ENCODE assay signal across 8 mouse cellular contexts in the genomic region with DNA sequence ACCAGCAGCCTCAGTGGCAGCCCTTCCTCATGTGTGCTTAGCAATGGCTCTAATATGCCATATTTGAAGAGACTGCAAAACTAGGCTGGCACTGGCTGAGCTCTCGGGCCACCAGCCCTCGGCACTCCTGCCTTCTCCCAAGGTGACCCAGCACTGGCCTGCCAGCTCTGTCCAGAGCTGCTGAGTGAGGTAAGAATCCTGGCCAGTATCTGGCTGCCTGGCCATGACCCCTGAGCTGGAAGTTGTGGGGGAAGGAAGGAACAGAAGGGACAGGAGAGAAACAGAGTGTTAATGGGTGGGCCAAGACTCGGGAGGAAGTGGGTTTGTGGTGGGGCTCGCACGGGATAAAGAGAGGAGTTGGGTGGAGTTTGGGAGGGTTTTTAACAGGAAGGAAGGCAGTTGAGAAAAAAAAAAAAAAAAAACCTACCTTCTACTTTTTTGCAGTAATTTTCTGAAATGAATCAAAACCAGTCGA. TPM values are rescaled to one million over a fixed set of nuclear protein-coding genes. Genes with fewer than 3 reads are reported as not detected.
DNase-seq lines count a peak whose midpoint lies in the region; ATAC-seq lines count a peak whose summit lies in the region.

No protein-coding gene starts in this region.

- H3K4me3 ChIP-seq in liver, embryonic 12.5 days, result no peak overlapping the region
- H3K4me3 ChIP-seq in stomach, embryonic 15.5 days (replicated peaks), result no peak overlapping the region
- H3K4me3 ChIP-seq in hindbrain, embryonic 11.5 days (ENCODE audit: low read depth, low read length), result no peak overlapping the region
- no peak overlapping the region for H3K4me3 ChIP-seq in midbrain, embryonic 11.5 days (ENCODE audit: low read depth, low read length)

- peaks cover 55% of the 10 kb centered on the region for H3K4me1 ChIP-seq in liver, embryonic 12.5 days
- H3K4me1 ChIP-seq in stomach, embryonic 15.5 days, result peaks cover 8% of the 10 kb centered on the region; the same call in 1 of the 2 replicates
- no peaks in the 10 kb centered on the region for H3K4me1 ChIP-seq in hindbrain, embryonic 11.5 days (replicated peaks; ENCODE audit: control insufficient read depth, insufficient read depth, low read length)
- H3K4me1 ChIP-seq in midbrain, embryonic 11.5 days (ENCODE audit: control insufficient read depth, insufficient read depth, low read length), result no peaks in the 10 kb centered on the region

- peaks cover 3% of the 10 kb centered on the region for H3K27me3 ChIP-seq in liver, embryonic 12.5 days (replicated peaks)
- H3K27me3 ChIP-seq in stomach, embryonic 15.5 days (replicated peaks), result no peaks in the 10 kb centered on the region
- no peaks in the 10 kb centered on the region for H3K27me3 ChIP-seq in hindbrain, embryonic 11.5 days (ENCODE audit: control insufficient read depth, insufficient read depth, low read length)
- H3K27me3 ChIP-seq in midbrain, embryonic 11.5 days (ENCODE audit: control insufficient read depth, insufficient read depth, low read length), result no peaks in the 10 kb centered on the region

- peak overlapping the region; percentile 35 for H3K4me2 ChIP-seq in liver, embryonic 12.5 days
- H3K4me2 ChIP-seq in stomach, embryonic 15.5 days, result no peak overlapping the region
- no peak overlapping the region for H3K4me2 ChIP-seq in hindbrain, embryonic 11.5 days (replicated peaks; ENCODE audit: low read depth, low read length)
- H3K4me2 ChIP-seq in midbrain, embryonic 11.5 days, result no peak overlapping the region

- peak overlapping the region; percentile 57 for H3K27ac ChIP-seq in liver, embryonic 12.5 days
- peak overlapping the region; percentile 49 for H3K27ac ChIP-seq in stomach, embryonic 15.5 days
- no peak overlapping the region for H3K27ac ChIP-seq in hindbrain, embryonic 11.5 days (ENCODE audit: low read depth, low read length)
- no peak overlapping the region for H3K27ac ChIP-seq in midbrain, embryonic 11.5 days (ENCODE audit: low read depth, low read length)

- 10% methylated on average over 6 of the region's 6 CpGs for WGBS in liver, embryonic 12.5 days (ENCODE audit: insufficient replicate concordance)
- WGBS in stomach, embryonic 15.5 days, result 28% methylated on average over 6 of the region's 6 CpGs
- WGBS in hindbrain, embryonic 11.5 days, result 58% methylated on average over 6 of the region's 6 CpGs
- 59% methylated on average over 6 of the region's 6 CpGs for WGBS in midbrain, embryonic 11.5 days

- H3K9me3 ChIP-seq in liver, embryonic 12.5 days (replicated peaks), result no peaks in the 10 kb centered on the region
- H3K9me3 ChIP-seq in stomach, embryonic 15.5 days, result no peaks in the 10 kb centered on the region
- no peaks in the 10 kb centered on the region for H3K9me3 ChIP-seq in hindbrain, embryonic 11.5 days (ENCODE audit: control insufficient read depth, low read length)
- no peaks in the 10 kb centered on the region for H3K9me3 ChIP-seq in midbrain, embryonic 11.5 days (ENCODE audit: control insufficient read depth, low read length)

- intact Hi-C loops in heart, postnatal 10 days (cut with DNase I), result no loop called here

- peak; percentile 68 for DNase-seq in CD4-positive, CD25-positive, alpha-beta regulatory T cell, adult 2 months (ENCODE audit: low read depth, low spot score)
- DNase-seq in adrenal gland, postnatal 36 days, result peak; percentile 77 to 82
- peak; percentile 79 to 82 for DNase-seq in heart, postnatal 10 days
- DNase-seq in hindbrain, embryonic 11.5 days (ENCODE audit: low spot score), result no peak
- DNase-seq in frontal cortex, adult 2 months (ENCODE audit: extremely low spot score in 1 of 2, low spot score in 1 of 2), result no peak
- no peak for DNase-seq in midbrain, embryonic 11.5 days (ENCODE audit: low spot score, missing footprints)

- no peak for ATAC-seq in liver, embryonic 12.5 days
- no peak for ATAC-seq in stomach, embryonic 15.5 days (ENCODE audit: insufficient read depth, low FRiP score, low read depth)
- no peak for ATAC-seq in hindbrain, embryonic 11.5 days (ENCODE audit: low FRiP score)
- no peak for ATAC-seq in midbrain, embryonic 11.5 days (ENCODE audit: low FRiP score)

- no peak overlapping the region for H3K9ac ChIP-seq in liver, embryonic 12.5 days
- no peak overlapping the region for H3K9ac ChIP-seq in stomach, embryonic 15.5 days
- no peak overlapping the region for H3K9ac ChIP-seq in hindbrain, embryonic 11.5 days (ENCODE audit: low read depth, low read length)
- H3K9ac ChIP-seq in midbrain, embryonic 11.5 days (ENCODE audit: low read length), result no peak overlapping the region

- H3K36me3 ChIP-seq in liver, embryonic 12.5 days, result no peaks in the 10 kb centered on the region
- H3K36me3 ChIP-seq in stomach, embryonic 15.5 days, result no peaks in the 10 kb centered on the region
- no peaks in the 10 kb centered on the region for H3K36me3 ChIP-seq in hindbrain, embryonic 11.5 days (ENCODE audit: control insufficient read depth, insufficient read depth, low read length)
- H3K36me3 ChIP-seq in midbrain, embryonic 11.5 days (ENCODE audit: control insufficient read depth, insufficient read depth, low read length), result no peaks in the 10 kb centered on the region

RNA-seq across cellular contexts. Expression of gene Ppp2r5a, which starts 17.9 kb away (rescaled TPM):
- 100 to 1,000 TPM; 192 to 197 TPM for total RNA-seq in adrenal gland, postnatal 36 days (2021)
- 100 to 1,000 TPM; 113 to 127 TPM for total RNA-seq in heart, postnatal 10 days (2021)
- 33.1 and 33.9 TPM in 2 replicates for polyA plus RNA-seq in liver, embryonic 12.5 days (2016; fragmentation: Nextera tagmentation; extraction: Ambion mirVana)
- 29.6 and 29.8 TPM in 2 replicates for polyA plus RNA-seq in stomach, embryonic 15.5 days (2015; fragmentation: Nextera tagmentation; extraction: Ambion mirVana)
- polyA plus RNA-seq in hindbrain, embryonic 11.5 days (2014; fragmentation: Nextera tagmentation; extraction: Ambion mirVana), result 13.1 and 16.6 TPM in 2 replicates
- polyA plus RNA-seq in frontal cortex, adult 2 months (2012; rRNA removed), result 90.5 and 94.4 TPM in 2 replicates
- polyA plus RNA-seq in midbrain, embryonic 11.5 days (2014; fragmentation: Nextera tagmentation; extraction: Ambion mirVana), result 14.8 and 19.2 TPM in 2 replicates

Comparison
In these comparisons a context has a peak if more than half of its experiments do, and no peak if none do; other contexts are left out.
1. DNase-seq: peak in CD4-positive, CD25-positive, alpha-beta regulatory T cell, adult 2 months (single experiment), adrenal gland, postnatal 36 days (2 of 2) and heart, postnatal 10 days (2 of 2); none in hindbrain, embryonic 11.5 days (single experiment), frontal cortex, adult 2 months (0 of 2) and midbrain, embryonic 11.5 days (single experiment).
2. H3K27ac ChIP-seq: peak in liver, embryonic 12.5 days (single experiment) and stomach, embryonic 15.5 days (single experiment); none in hindbrain, embryonic 11.5 days (single experiment) and midbrain, embryonic 11.5 days (single experiment).